Mouse (Mus musculus) liver, postnatal 0 days (tissue): ENCODE results near the gene Abhd14b. TPM values are rescaled to one million over a fixed set of nuclear protein-coding genes. Genes with fewer than 3 reads are reported as not detected.

Experiments used
- ATAC-seq: fragments of 200-750 bp; cut with Nextera tagmentation; 2 replicates; pipeline ENCODE4 v1.8.0; 2017; ENCODE audit warnings: mild to moderate bottlenecking, moderate library complexity
- DNase-seq: peaks from one replicate; pipeline ENCODE4 v3.0.0-alpha.2; 2016
- H3K27ac ChIP-seq: fragments of 300-500 bp; sonication (generic); 2 replicates; pipeline ENCODE4 v1.5.1; 2014; ENCODE audit warnings: antibody characterized with exemption, moderate library complexity, mild to moderate bottlenecking, low read depth
- H3K27me3 ChIP-seq: fragments of 300-500 bp; sonication (generic); 2 replicates; pipeline ENCODE4 v1.6.1; 2014; ENCODE audit warnings: low read length, control low read depth, mixed read lengths; ENCODE audit not compliant: insufficient read depth
- H3K36me3 ChIP-seq: fragments of 300-500 bp; sonication (generic); replicated peaks from 2 replicates; pipeline ENCODE4 v1.6.1; 2014; ENCODE audit warnings: mild to moderate bottlenecking, control low read depth, low read length, moderate library complexity, mixed read lengths; ENCODE audit not compliant: insufficient read depth
- H3K4me1 ChIP-seq: fragments of 300-500 bp; sonication (generic); 2 replicates; pipeline ENCODE4 v1.6.1; 2014; ENCODE audit warnings: antibody characterized with exemption, mild to moderate bottlenecking, control low read depth; ENCODE audit not compliant: insufficient read depth
- H3K4me2 ChIP-seq: fragments of 300-500 bp; sonication (generic); 2 replicates; pipeline ENCODE4 v1.6.1; 2014; ENCODE audit warnings: low read depth, mild to moderate bottlenecking, low read length, moderate library complexity, mixed read lengths
- H3K4me3 ChIP-seq: fragments of 300-500 bp; sonication (generic); 2 replicates; pipeline ENCODE4 v1.5.1; 2014; ENCODE audit warnings: low read depth, low read length
- H3K9ac ChIP-seq: fragments of 300-500 bp; sonication (generic); replicated peaks from 2 replicates; pipeline ENCODE4 v1.6.1; 2014; ENCODE audit warnings: mild to moderate bottlenecking, moderate library complexity
- H3K9me3 ChIP-seq: fragments of 300-500 bp; sonication (generic); 2 replicates; pipeline ENCODE4 v1.6.1; 2016; ENCODE audit warnings: mild to moderate bottlenecking, control low read depth, low read length, mixed read lengths
- CTCF ChIP-seq: sonication (generic); IDR thresholded peaks from 2 replicates; pipeline ENCODE4 v1.5.1; 2016; ENCODE audit warnings: antibody characterized with exemption, low read depth
- EP300 ChIP-seq: IDR thresholded peaks from 2 replicates; pipeline ENCODE4 v1.6.1; 2016; ENCODE audit warnings: antibody characterized with exemption, low read depth, mild to moderate bottlenecking
- WGBS: fragments of 180-500 bp; shearing (Covaris S2); extraction: QIAGEN DNeasy Blood & Tissue Kit; methylation state at CpG from one replicate; pipeline ENCODE4 v1.1.7; 2014; ENCODE audit not compliant: insufficient replicate concordance; 5-methylcytosine and 5-hydroxymethylcytosine counted together
- polyA plus RNA-seq: library from polyadenylated mRNA; unstranded; fragments of >200 nt; fragmentation: Nextera tagmentation; extraction: Ambion mirVana; gene quantifications from 2 replicates; pipeline ENCODE4 v1.2.1, GENCODE M21; 2015

Abhd14b gene
- polyA plus RNA-seq, 1 experiment from 2014 or later: 41.4 TPM

DNA sequence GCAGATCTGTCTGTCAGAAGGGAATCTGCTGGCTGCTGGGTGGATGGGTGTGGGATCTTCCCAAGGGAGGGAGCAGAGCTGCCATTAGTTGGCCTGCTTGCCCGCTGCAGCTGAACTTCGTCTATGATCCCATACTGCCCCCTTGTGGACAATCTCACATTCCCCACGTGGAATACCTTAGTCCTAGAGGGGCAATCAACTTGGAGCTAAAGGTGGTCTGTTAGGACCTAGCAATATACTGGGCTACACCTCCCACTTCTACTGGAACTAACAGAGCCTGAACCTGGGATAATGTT lies 25.4 kb upstream of the Abhd14b start:
- 0% methylated on average over 3 of the region's 3 CpGs for WGBS
- ATAC-seq: peak; percentile 85
- Histone ChIP-seq H3K36me3 (no peaks in the 10 kb centered on the region), H3K27ac (no peak overlapping the region), H3K27me3 (peaks cover 26% of the 10 kb centered on the region), H3K4me2 (peak overlapping the region; percentile 41; the same call in 1 of the 2 replicates), H3K4me3 (no peak overlapping the region; the same call in 1 of the 2 replicates), H3K4me1 (peaks cover 10% of the 10 kb centered on the region), H3K9ac (no peak overlapping the region), H3K9me3 (no peaks in the 10 kb centered on the region)
- TF ChIP-seq EP300 (no peak), CTCF (peak; percentile 98)
- DNase-seq: peak; percentile 85

DNA sequence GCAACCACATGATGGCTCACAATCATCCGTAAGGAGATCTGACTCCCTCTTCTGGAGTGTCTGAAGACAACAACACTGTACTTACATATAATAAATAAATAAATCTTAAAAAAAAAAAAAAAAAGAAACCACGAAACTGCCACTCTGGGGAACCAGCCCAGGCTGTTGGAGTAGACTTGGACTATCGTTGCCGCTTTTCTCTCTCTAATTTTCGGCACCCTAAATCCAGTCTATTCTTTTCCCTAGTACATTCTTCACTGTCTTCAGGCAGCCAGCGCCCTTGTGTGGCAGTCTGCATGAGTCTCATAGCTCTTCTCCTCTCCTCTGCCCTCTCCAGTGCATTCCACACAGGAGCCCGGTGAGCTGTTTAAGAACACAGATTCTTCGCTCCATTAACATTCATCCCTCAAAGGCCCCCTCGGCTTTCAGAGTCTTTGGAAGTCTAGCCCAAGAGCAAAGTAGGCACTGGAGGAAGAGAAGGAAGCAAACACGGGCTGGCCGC lies 18.5 kb upstream of the Abhd14b start:
- Histone ChIP-seq H3K9me3 (no peaks in the 10 kb centered on the region), H3K36me3 (peaks cover 29% of the 10 kb centered on the region), H3K27me3 (no peaks in the 10 kb centered on the region), H3K9ac (peak overlapping the region; percentile 61), H3K4me3 (peak overlapping the region; percentile 91), H3K4me2 (peak overlapping the region; percentile 92), H3K4me1 (peaks cover 8% of the 10 kb centered on the region; the same call in 1 of the 2 replicates), H3K27ac (peak overlapping the region; percentile 88)
- DNase-seq (no peak), ATAC-seq (peak; percentile 20)
- TF ChIP-seq EP300 (no peak), CTCF (no peak)
- 17% methylated on average over 11 of the region's 11 CpGs for WGBS

DNA sequence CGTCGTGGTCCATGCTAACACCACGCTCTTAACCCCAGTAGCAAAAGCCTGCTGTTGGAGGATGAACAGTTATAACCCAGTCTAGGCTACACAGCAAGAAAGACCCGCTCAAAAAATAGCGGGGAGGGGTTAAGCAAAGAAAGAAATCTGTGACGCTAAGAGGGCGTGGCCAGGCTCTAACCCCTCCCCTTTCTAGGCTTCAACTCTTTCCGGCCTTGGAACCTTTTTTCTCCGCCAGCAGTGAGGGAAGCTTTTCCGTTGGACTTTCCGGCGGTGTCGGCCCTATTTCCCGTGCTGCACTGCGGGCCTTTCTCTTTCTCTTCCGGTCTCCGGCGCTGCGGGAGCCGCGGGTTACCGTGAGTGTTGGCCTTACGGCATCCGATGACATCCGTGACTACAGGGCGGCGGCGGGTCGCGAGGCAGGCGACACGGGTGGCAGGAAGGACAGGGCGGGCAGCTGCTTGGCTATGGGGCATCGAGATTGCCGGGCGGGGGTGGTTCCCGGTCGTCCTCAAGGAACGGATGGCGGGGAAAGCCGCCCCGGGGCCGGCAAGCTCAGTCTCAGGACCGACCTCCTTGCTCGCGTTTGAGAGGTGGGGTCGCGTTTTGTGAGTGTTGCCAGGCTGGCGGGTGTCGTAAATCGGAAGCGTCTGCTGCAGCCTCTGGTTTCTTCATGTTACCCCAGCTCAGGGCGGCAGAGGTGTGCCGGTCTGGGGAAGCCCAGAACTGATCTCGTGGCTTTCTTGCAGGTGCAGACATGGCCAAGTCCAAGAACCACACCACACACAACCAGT lies 17.8 kb upstream of the Abhd14b start, which contains the start of gene Rpl29:
Gene Rpl29, plus strand, starts transcription at position 234 of the 794 bp plus-strand sequence.
- H3K9ac ChIP-seq: peak within 1 kb of the TSS; percentile 88
- H3K4me2 ChIP-seq: peak within 1 kb of the TSS; percentile 92
- DNase-seq (peak; percentile 93), ATAC-seq (peak; percentile 92)
- WGBS: under 1% methylated on average over 55 of the region's 55 CpGs
- H3K4me1 ChIP-seq: peaks cover 8% of the 10 kb centered on the region; the same call in 1 of the 2 replicates
- peak within 1 kb of the TSS; percentile 91 for H3K4me3 ChIP-seq
- no peaks in the 10 kb centered on the region for H3K9me3 ChIP-seq
- no peaks in the 10 kb centered on the region for H3K27me3 ChIP-seq
- peaks cover 29% of the 10 kb centered on the region for H3K36me3 ChIP-seq
- TF ChIP-seq EP300 (peak; percentile 50; the same call in 1 of the 2 replicates), CTCF (no peak)
- H3K27ac ChIP-seq: peak within 1 kb of the TSS; percentile 95

DNA sequence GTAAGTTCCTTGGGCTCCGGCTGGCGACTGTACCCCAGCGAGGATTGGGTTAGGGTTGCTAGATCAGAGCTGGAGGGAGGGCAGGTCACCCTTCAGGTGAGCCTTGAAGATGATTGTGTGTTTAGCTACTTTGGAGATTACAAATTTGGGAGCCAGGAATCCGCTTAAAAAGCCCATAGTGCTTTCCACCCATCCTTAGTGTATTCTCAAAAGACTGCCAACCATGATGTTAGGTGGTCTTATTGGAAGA lies 17.3 kb upstream of the Abhd14b start:
- peak overlapping the region; percentile 95 for H3K27ac ChIP-seq
- H3K4me2 ChIP-seq: peak overlapping the region; percentile 92
- TF ChIP-seq EP300 (no peak), CTCF (no peak)
- no peaks in the 10 kb centered on the region for H3K9me3 ChIP-seq
- H3K4me3 ChIP-seq: peak overlapping the region; percentile 91
- ATAC-seq: no peak
- peaks cover 8% of the 10 kb centered on the region; the same call in 1 of the 2 replicates for H3K4me1 ChIP-seq
- no peak for DNase-seq
- H3K9ac ChIP-seq: peak overlapping the region; percentile 88
- H3K36me3 ChIP-seq: peaks cover 29% of the 10 kb centered on the region
- no peaks in the 10 kb centered on the region for H3K27me3 ChIP-seq
- WGBS: 4% methylated on average over 4 of the region's 4 CpGs

DNA sequence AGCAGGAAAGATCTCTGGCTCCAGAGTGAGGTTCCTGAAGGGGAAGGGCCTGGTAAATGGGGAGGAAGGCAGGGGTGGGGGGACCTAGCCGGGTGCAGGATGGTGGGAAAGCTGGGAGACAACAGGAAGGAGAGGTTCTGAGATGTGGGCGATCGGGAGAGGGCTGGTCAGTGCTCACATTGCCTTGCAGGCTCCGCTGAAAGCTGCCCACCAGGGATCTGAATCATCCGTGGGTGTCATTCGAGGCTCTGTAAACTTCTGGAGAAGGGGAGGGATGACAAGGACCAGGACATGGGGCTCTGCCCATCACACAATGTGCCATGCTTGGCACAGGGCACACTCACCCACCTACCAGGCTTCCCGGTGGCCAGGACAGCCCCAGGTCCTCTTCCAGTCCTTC lies 13.9 kb upstream of the Abhd14b start:
- no peak overlapping the region for H3K27ac ChIP-seq

DNA sequence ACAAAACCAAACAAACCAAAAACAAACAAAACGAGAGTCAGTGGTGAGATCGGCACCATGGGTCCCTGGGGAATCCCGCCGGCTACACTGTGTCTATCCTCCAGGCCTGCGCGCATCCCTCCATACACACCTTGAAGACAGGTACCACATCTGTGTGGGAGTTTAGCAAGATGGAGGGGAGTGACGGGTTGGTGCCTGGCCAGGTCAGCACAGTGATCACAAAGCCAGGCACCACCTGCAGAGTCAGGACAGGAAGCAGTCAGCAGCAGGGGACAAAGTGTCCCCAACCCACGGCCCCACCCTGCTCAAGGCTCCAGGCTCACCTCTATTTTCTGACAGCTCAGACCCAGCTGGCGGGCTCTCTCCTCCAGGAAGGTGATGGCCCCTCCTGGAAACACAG lies 10.7 kb upstream of the Abhd14b start:
- 74% methylated on average over 9 of the region's 9 CpGs for WGBS
- Histone ChIP-seq H3K4me3 (no peak overlapping the region), H3K27me3 (no peaks in the 10 kb centered on the region), H3K9ac (no peak overlapping the region), H3K4me1 (peaks cover 20% of the 10 kb centered on the region), H3K27ac (no peak overlapping the region), H3K9me3 (no peaks in the 10 kb centered on the region), H3K36me3 (peaks cover 21% of the 10 kb centered on the region), H3K4me2 (peak overlapping the region; percentile 78; the same call in 1 of the 2 replicates)
- TF ChIP-seq CTCF: no peak
- no peak for TF ChIP-seq EP300
- DNase-seq (no peak), ATAC-seq (no peak)

More for the DNA sequence above, 13.9 kb upstream of the Abhd14b start:
- ATAC-seq (no peak), DNase-seq (no peak)
- Histone ChIP-seq H3K4me1 (peaks cover 22% of the 10 kb centered on the region), H3K4me2 (no peak overlapping the region), H3K9me3 (no peaks in the 10 kb centered on the region), H3K9ac (no peak overlapping the region), H3K4me3 (no peak overlapping the region), H3K27me3 (no peaks in the 10 kb centered on the region), H3K36me3 (peaks cover 29% of the 10 kb centered on the region)
- WGBS: 72% methylated on average over 6 of the region's 7 CpGs
- TF ChIP-seq EP300 (no peak), CTCF (no peak)
